Mouse (Mus musculus) urinary bladder, adult 2 months (tissue): Measurements from ENCODE around the gene Pisd. TPM values are rescaled to one million over a fixed set of nuclear protein-coding genes. Genes with fewer than 3 reads are reported as not detected.
"Not testable (repeated sequence)": the region's sequence is repeated elsewhere in the genome, so short reads cannot be mapped to it uniquely, and the experiment has no call there.

Source experiments
- DNase-seq: peaks from one replicate; pipeline ENCODE4 v3.0.0; 2022; ENCODE audit warnings: low spot score
- polyA plus RNA-seq: library from polyadenylated mRNA; depleted of rRNA; stranded (reverse); fragments of >200 nt; gene quantifications from 2 replicates; pipeline ENCODE4 v1.2.3, GENCODE M21; 2012; rRNA removed

Pisd gene
- 52.2 and 65.8 TPM in 2 replicates for polyA plus RNA-seq

GRCm38 (mm10) chr5:32785313-32785915, at the start of gene Pisd:
Gene Pisd (minus strand): TSS chr5:32785646.
- DNase-seq: peak; percentile 90

DNA sequence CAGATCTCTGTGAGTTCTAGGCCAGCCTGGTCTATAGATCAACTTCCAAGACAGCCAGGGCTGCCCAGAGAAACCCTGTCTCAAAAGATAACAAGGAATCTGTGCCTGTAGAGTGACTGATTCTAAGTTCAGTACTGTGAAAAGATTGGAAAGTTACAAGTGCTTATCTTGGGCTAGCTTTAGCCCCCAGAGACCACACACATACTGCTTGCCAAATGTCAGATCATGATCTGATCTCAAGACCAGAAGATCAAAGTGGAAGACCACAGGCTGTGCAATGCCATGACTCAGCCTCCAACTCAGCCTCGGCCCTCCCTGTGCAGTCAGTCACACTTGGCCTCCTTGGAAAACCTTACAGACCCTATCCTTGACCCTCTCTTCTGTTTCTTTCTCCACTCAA, 49.1 kb upstream of the Pisd start:
- no peak for DNase-seq

GRCm38 (mm10) chr5:32830054-32830453, 44.6 kb upstream of the Pisd start:
- no peak for DNase-seq

GRCm38 (mm10) chr5:32828766-32829165, 43.3 kb upstream of the Pisd start:
- DNase-seq: not testable (repeated sequence)

GRCm38 (mm10) chr5:32827009-32827408, 41.6 kb upstream of the Pisd start, which contains the start of gene Gm20671:
Gene Gm20671 (minus strand): TSS chr5:32827109.
- no peak for DNase-seq

DNA sequence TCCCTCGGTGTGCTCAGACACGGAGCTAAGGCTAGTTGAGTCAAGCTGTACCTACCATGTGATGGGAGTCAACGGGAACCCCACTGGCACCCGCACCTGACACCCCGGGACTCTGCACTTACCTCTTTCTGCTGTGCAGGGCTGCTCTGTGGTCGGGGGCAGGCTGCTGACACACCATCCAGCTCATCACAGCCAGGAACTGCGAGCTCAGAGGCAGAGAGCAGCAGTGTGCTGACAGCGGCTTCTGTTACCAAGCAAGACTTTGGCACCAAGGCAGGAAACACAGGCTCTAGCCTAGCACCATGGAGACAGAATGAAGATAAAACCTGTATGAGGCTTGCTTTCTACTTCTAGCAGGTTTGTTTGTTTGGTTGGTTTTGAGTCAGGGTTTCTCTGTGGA, 35.0 kb upstream of the Pisd start:
- DNase-seq: no peak

DNA sequence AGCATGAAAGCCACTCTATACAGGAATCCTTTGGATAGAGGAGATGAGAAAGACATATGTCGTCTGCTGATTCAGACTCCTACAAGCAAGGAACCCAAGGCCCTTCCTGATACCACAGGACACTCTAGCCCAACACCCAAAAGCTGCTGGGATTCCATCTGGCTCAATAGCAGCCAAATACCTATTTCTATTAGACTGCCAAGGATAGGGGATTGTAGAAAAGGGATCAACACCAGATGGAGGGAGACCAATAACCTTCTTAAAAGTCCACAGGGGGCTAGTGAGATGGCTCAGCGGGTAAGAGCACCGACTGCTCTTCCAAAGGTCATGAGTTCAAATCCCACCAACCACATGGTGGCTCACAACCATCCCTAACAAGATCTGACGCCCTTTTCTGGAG, 29.9 kb upstream of the Pisd start:
- no peak for DNase-seq

DNA sequence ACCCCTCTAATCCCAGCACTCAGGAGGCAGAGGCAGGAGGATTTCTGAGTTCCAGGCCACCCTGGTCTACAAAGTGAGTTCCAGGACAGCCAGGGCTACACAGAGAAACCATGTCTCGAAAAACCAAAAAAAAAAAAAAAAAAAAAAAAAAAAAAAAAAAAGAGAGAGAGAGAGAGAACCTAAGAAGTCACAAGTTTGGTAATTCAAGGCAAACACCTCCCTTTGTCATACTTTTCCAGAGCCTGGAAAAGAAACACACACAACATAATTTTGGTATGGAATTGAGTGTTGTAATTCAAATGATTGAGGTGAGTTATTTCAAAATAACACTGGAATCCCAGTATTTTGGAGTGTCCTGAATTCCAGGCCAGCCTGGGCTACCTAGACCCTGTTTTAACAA, 1.0 kb upstream of the Pisd start:
- not testable (repeated sequence) for DNase-seq

DNA sequence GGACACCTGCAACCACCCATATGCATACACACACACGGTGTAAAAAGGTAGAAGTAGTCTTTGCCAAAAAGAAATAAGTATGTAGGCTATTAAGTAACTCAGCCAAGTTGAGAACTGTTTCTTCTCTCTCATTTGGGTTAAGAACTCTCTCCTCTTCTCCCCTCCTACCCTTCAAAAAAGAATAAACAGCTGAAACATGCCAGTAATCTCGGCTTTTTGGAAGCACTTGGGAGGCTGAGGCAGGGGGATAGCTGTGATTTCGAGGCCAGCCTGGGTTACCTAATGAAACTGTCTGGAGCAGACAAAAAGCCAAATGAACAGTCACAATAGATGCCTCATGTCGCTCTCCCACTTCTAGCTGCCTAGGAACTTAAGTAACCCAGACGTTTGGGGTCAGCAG, 720 bp downstream of the Pisd start:
- DNase-seq: no peak

DNA sequence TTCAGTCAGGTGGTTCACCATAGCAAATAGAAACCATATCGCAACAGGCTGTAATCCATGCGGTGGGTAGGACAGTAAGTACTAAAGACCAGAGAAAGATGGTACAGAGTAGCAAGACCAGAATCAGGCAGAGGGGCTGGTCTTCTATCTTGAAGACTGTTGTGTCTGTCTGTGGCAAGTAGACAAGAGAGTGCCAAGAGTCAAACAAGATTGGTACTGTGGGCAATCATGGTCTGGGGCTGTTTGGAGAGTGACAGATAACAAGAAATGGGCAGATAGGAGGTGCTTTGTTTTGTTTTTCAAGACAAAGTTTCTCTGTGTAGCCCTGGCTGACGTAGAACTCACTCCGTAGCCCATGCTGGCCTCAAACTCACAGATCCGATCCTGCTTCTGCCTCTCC, 3.9 kb downstream of the Pisd start:
- DNase-seq: no peak

DNA sequence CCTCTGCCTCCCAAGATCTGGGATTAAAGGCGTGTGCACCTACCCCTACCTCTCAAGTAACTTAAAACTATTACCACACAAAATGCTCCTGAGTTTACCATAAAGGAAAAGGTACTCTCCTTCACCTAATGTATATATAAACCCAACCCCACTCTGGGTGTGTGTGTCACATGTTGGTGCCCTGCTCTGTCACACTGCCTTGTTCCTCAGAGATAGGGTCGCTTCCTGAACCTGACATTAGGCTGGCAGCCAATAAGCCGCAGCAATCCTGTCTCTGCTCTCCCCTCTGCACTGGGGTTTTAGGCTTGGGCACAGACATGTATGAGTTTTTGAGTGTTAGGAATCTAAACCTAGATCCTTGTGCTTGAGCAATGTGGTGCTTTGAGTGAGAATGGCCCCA, 7.3 kb downstream of the Pisd start:
- no peak for DNase-seq

- no peak for DNase-seq
These were observed 13.1 kb downstream of the Pisd start for GRCm38 (mm10) chr5:32772361-32772760.

DNA sequence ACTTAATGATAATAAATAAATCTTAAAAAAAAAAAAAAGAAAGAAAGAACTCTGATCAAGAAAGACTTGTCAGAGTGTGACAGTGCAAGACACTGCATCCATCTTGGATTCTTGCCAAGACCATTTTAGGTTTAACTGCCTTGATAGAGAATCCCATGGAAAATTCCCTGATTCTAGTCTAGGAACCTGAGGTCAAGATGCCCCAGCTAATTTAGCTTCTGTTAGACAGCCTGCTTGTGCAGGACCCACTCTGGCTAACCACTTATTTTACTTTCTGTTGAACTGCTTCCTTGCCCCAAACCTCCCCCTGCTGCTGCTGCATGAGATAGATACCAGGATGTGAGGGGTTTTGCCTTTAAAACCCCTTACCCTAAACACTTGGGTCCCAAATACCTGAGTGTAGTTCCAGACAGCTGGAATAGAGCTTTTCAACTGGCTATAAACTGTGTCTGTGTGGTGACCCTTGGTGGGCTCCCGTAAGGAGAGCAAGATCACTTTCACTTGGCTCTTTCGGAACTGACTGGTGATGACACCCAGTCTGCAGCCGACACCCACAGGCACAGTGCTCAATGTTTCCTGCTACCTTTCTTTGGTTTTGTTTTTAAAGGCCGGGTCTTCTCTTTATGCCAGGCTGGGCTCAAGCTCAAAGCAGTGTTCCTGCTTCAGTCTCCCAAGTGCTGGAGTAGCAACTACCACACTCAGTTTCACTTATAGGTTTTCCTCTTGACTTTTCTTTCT, 17.6 kb downstream of the Pisd start:
- no peak for DNase-seq

DNA sequence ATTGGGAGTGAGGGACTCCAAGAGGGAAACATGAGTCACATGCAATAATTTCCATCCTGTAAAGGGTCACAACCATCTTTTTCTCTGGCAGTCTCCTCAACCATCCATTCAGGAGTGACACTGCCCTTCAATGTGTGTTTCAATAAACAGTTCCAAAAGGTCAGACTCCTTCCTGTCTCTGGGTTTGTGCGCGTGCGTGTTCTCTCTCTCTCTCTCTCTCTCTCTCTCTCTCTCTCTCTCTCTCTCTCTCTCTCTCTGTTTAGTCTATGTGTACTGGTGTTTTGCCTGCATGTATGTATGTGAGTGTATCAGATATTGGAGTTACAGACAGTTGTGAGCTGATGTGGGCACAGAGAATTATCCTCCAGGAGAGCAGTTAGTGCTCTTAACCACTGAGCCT, 18.4 kb downstream of the Pisd start:
- DNase-seq: no peak

DNA sequence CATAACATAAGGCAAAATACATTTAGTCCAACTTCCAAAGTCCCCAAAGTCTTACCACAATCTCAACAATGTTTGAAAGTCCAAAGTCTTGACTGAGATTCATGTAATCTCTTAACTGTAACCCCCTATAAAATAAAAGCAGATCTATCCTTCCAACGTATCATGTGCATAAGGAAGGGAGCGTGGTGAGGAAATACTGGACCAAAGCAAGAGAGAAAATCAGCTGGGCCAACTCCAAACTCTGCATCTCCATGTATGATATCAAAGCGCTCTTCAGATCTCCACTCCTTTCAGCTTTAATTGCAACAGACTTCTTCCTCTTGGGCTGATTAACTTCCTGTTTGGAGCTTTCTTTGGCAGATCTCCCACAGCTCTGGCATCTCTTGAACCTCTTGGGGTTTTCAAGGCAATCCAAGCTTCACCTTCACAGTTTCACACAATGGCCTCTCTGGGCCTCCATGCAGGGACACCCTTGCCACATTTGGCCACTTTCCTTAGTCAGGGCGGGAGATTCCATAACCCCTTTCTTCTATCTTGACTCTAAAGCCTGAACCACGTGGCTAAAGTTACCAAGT, 23.8 kb downstream of the Pisd start:
- no peak for DNase-seq

- no peak for DNase-seq
These were observed 24.7 kb downstream of the Pisd start for GRCm38 (mm10) chr5:32760787-32761186.

- not testable (repeated sequence) for DNase-seq
These were observed 25.1 kb downstream of the Pisd start for GRCm38 (mm10) chr5:32760352-32760751.

GRCm38 (mm10) chr5:32759662-32760061, 25.8 kb downstream of the Pisd start:
- DNase-seq: no peak

DNA sequence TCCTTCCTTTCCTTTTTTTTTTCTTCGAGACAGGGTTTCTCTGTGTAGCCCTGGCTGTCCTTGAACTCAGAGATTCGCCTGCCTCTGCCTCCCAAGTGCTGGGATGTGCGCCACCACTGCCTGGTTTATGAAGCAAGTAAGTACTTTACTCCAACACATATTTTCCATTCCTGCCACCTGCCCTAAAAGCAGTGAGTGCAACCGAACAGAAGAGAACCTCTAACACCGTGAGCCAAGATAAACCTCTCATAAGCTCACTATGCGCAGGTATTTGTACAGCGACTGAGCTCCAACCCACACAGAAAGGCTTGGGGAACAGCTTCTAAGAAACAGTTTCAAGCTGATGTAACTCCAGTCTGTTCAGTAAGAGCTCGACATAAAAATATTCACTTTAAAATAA, 29.3 kb downstream of the Pisd start:
- DNase-seq: no peak

- DNase-seq: no peak
These were observed 33.7 kb downstream of the Pisd start for GRCm38 (mm10) chr5:32751736-32752135.

GRCm38 (mm10) chr5:32748936-32749335, 36.5 kb downstream of the Pisd start:
- no peak for DNase-seq

DNA sequence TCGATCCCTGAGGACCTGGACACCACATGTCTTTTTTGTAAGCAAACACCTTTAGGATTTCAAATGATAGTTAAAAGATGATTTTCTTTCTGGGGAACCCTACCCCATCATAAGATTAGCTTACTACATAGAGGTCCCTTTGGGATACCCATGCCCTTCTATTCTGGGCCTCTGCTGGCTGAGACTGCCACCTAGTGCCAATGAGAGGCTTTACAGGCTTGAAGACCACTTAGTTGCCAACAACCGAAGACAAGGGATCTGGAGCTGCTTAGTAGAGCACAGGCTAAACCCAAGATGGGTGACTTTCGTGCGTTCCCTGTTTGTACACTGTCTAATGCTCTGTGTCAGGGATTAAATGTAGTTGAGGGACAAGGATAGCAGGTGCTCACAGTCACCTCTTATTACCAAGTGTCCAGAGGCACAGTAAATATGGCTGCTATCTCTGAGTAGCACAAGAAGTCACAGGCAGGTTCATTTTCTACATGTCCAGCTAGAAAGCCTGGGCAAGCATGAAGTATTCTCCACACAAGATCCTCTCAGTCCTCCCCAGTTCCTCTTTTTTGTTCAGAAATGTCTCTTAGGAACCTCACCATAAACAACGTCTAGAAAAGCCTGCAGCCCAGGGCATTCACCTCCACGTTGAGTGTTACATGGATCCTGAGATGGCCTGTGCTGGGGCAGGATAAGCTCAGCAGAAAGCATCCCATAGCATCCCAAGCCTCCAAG, 37.6 kb downstream of the Pisd start:
- no peak for DNase-seq
